Mouse (Mus musculus): ENCODE results near the gene H1f0.

The H1f0 gene

GRCm38 (mm10) chr15:79028237-79028738, at the start of gene H1f0:
Gene H1f0, plus strand, starts transcription at chr15:79028450.
- DNase-seq = peak; percentile 96 to 98

- DNase-seq = peak in 1 of 2 experiments; percentile 27
Measured at GRCm38 (mm10) chr15:78978875-78979274, 49.4 kb upstream of the H1f0 start.

GRCm38 (mm10) chr15:78980084-78980483, 48.2 kb upstream of the H1f0 start:
- DNase-seq = peak; percentile 60 to 66

- peak; percentile 80 to 82 for DNase-seq
Measured at GRCm38 (mm10) chr15:78982658-78983435, 45.4 kb upstream of the H1f0 start.

- DNase-seq = no peak
Measured at GRCm38 (mm10) chr15:78983436-78984285, 44.6 kb upstream of the H1f0 start.

GRCm38 (mm10) chr15:78984286-78984778, 43.9 kb upstream of the H1f0 start:
- no peak for DNase-seq

- peak; percentile 73 to 74 for DNase-seq
Measured at GRCm38 (mm10) chr15:78986536-78987220, 41.6 kb upstream of the H1f0 start.

- peak; percentile 97 to 99 for DNase-seq
Measured at GRCm38 (mm10) chr15:78988499-78988971, 39.7 kb upstream of the H1f0 start.

- no peak for DNase-seq
Measured at GRCm38 (mm10) chr15:78989152-78990092, 38.8 kb upstream of the H1f0 start.

- DNase-seq = no peak
Measured at GRCm38 (mm10) chr15:78990093-78990463, 38.2 kb upstream of the H1f0 start.

- no peak for DNase-seq
Measured at GRCm38 (mm10) chr15:78990970-78991525, 37.2 kb upstream of the H1f0 start.

GRCm38 (mm10) chr15:78992235-78992634, 36.0 kb upstream of the H1f0 start:
- DNase-seq = no peak

GRCm38 (mm10) chr15:78992925-78993324, 35.3 kb upstream of the H1f0 start:
- no peak for DNase-seq

- DNase-seq = no peak
Measured at GRCm38 (mm10) chr15:78995916-78996315, 32.3 kb upstream of the H1f0 start.

GRCm38 (mm10) chr15:78996663-78997062, 31.6 kb upstream of the H1f0 start:
- no peak for DNase-seq

- no peak for DNase-seq
Measured at GRCm38 (mm10) chr15:78998348-78998747, 29.9 kb upstream of the H1f0 start.

GRCm38 (mm10) chr15:78999586-78999985, 28.7 kb upstream of the H1f0 start:
- DNase-seq = peak; percentile 44 to 52

- DNase-seq = peak; percentile 68 to 74
Measured at GRCm38 (mm10) chr15:79000357-79000791, 27.9 kb upstream of the H1f0 start.

GRCm38 (mm10) chr15:79001559-79001958, 26.7 kb upstream of the H1f0 start:
- no peak for DNase-seq

- peak; percentile 61 to 70 for DNase-seq
Measured at GRCm38 (mm10) chr15:79002036-79002435, 26.2 kb upstream of the H1f0 start.

- DNase-seq = no peak
Measured at GRCm38 (mm10) chr15:79003079-79003478, 25.2 kb upstream of the H1f0 start.
